Mouse (Mus musculus) lung, embryonic 16.5 days (tissue): ENCODE results near the gene Amhr2. TPM values are rescaled to one million over a fixed set of nuclear protein-coding genes. Genes with fewer than 3 reads are reported as not detected.

Experiments used
- ATAC-seq: fragments of 200-750 bp; cut with Nextera tagmentation; 2 replicates; pipeline ENCODE4 v1.8.0; 2017; ENCODE audit warnings: low read depth, mild to moderate bottlenecking, moderate library complexity
- H3K27ac ChIP-seq: fragments of 300-500 bp; sonication (generic); 2 replicates; pipeline ENCODE4 v1.5.1; 2014; ENCODE audit warnings: mild to moderate bottlenecking, control low read depth, low read length
- H3K27me3 ChIP-seq: fragments of 300-500 bp; sonication (generic); 2 replicates; pipeline ENCODE4 v1.6.1; 2014; ENCODE audit warnings: low read depth, low read length, mixed read lengths; ENCODE audit not compliant: control insufficient read depth, insufficient read depth
- H3K36me3 ChIP-seq: fragments of 300-500 bp; sonication (generic); 2 replicates; pipeline ENCODE4 v1.6.1; 2014; ENCODE audit warnings: low read length; ENCODE audit not compliant: control insufficient read depth, insufficient read depth
- H3K4me1 ChIP-seq: fragments of 300-500 bp; sonication (generic); replicated peaks from 2 replicates; pipeline ENCODE4 v1.6.1; 2014; ENCODE audit warnings: low read length, mixed read lengths; ENCODE audit not compliant: control insufficient read depth, insufficient read depth
- H3K4me2 ChIP-seq: fragments of 300-500 bp; sonication (generic); 2 replicates; pipeline ENCODE4 v1.6.1; 2014; ENCODE audit warnings: low read depth, low read length, control low read depth
- H3K4me3 ChIP-seq: fragments of 300-500 bp; sonication (generic); 2 replicates; pipeline ENCODE4 v1.5.1; 2014; ENCODE audit warnings: mild to moderate bottlenecking, low read length, control low read depth
- H3K9ac ChIP-seq: fragments of 300-500 bp; sonication (generic); 2 replicates; pipeline ENCODE4 v1.6.1; 2014; ENCODE audit warnings: low read length, control low read depth
- H3K9me3 ChIP-seq: fragments of 300-500 bp; sonication (generic); 2 replicates; pipeline ENCODE4 v1.6.1; 2016; ENCODE audit warnings: low read length; ENCODE audit not compliant: control insufficient read depth
- WGBS: fragments of 180-500 bp; shearing (Covaris S2); extraction: QIAGEN DNeasy Blood & Tissue Kit; methylation state at CpG from one replicate; pipeline ENCODE4 v1.1.7; 2014; 5-methylcytosine and 5-hydroxymethylcytosine counted together
- polyA plus RNA-seq: library from polyadenylated mRNA; unstranded; fragments of >200 nt; fragmentation: Nextera tagmentation; extraction: Ambion mirVana; gene quantifications from 2 replicates; pipeline ENCODE4 v1.2.1, GENCODE M21; 2015

Gene Amhr2
- polyA plus RNA-seq, 1 experiment from 2014 or later, result 1.5 TPM

DNA sequence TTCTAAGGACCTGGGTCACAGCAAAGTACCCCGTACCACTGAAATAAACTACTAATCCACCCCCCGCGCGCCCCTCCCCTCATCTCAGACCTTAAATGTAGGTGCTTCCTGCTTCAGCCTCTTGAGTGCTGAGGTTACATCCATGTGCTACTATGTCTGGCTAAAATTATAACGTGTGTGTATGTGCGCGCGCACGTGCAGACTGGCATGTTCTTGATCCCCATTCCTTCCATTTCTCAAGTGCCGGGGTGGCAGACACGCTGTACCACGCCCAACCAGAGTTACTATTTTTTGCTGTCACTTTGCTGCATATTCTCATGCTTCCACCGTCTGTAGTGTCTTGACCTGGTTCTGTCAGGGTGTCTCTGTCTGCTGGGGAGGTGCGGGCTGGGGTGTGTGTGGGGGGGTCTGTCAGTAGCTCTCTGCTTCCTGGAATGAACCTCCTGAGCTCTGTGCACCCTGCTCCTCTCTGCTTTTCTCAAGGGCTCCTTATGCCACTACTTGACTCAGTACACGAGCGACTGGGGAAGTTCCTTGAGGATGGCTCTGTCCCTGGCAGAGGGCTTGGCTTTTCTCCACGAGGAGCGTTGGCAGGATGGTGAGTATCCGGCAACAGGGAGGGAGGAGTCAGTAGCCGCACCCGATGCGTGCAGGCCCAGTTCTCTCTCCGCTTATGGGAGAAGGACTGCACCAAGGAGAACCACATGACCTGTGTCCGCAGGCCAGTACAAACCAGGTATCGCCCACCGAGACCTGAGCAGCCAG lies 6.7 kb downstream of the Amhr2 start:
- H3K9ac ChIP-seq, result 0 out of 2 replicates have a peak overlapping the region, but pooled peaks have one; percentile 15

DNA sequence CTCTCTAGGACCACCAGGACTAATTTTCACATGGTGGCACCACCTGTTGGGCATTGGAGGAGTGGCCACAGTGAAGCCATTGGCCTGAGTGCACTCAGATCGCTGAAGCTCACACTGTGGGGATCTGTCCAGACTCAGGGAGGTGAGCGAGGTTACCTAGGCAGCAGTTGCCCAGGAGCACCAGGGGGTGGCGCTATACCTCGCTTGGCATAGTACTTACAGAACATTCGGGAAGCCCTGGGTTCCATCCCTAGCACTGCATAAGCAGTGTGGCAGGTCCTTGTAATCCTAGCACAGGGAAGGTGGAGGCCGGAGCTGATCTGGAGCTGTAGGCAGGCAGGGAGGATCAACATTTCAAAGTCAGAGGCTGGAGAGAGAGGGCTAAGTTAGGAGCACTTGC lies 10.8 kb downstream of the Amhr2 start:
- Histone ChIP-seq H3K36me3 (no peaks in the 10 kb centered on the region), H3K4me3 (no peak overlapping the region), H3K4me1 (peaks cover 7% of the 10 kb centered on the region), H3K9ac (no peak overlapping the region), H3K27ac (no peak overlapping the region), H3K27me3 (no peaks in the 10 kb centered on the region), H3K4me2 (no peak overlapping the region), H3K9me3 (no peaks in the 10 kb centered on the region)
- no peak for ATAC-seq
- 31% methylated on average over 6 of the region's 6 CpGs for WGBS

More for the DNA sequence above, 6.7 kb downstream of the Amhr2 start:
- no peaks in the 10 kb centered on the region for H3K36me3 ChIP-seq
- no peak overlapping the region for H3K4me3 ChIP-seq
- H3K9me3 ChIP-seq, result no peaks in the 10 kb centered on the region
- H3K27ac ChIP-seq, result peak overlapping the region; percentile 38
- no peak overlapping the region for H3K4me2 ChIP-seq
- H3K27me3 ChIP-seq, result no peaks in the 10 kb centered on the region
- 68% methylated on average over 26 of the region's 26 CpGs for WGBS
- ATAC-seq, result peak; percentile 61
- no peaks in the 10 kb centered on the region for H3K4me1 ChIP-seq

DNA sequence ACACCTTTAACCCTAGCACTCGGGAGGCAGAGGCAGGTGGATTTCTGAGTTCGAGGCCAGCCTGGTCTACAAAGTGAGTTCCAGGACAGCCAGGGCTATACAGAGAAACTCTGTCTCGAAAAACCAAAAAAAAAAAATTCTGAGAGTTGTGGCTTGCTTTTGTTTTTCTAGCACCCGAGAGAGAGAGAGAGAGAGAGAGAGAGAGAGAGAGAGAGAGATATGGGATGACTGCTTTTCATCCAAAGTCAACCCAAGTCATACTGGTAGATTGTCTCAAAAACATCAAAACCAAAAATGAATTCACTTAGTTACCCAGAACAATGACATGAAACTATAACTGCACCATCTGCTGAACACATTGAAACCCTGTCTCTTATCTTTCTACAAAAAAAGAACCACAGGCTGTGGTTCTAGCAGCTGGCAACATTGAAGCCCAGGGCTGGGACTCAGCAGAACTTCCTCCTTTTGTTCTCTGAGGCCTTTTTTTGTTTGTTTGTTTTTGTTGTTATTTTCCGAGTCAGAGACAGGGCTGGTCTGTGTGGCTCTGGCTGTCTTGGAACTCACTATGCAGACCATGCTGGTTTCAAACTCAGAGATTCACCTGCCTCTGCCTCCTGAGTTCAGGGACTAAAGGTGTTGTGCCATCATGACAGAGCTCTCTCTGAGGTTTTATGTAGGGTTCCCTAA lies 13.0 kb downstream of the Amhr2 start:
- Histone ChIP-seq H3K36me3 (no peaks in the 10 kb centered on the region), H3K9me3 (no peaks in the 10 kb centered on the region), H3K27ac (no peak overlapping the region), H3K4me1 (peaks cover 7% of the 10 kb centered on the region), H3K27me3 (no peaks in the 10 kb centered on the region), H3K9ac (no peak overlapping the region; the same call in 1 of the 2 replicates), H3K4me2 (peak overlapping the region; percentile 71), H3K4me3 (peak overlapping the region; percentile 57)
- no peak for ATAC-seq
- WGBS, result 58% methylated on average over 5 of the region's 5 CpGs

DNA sequence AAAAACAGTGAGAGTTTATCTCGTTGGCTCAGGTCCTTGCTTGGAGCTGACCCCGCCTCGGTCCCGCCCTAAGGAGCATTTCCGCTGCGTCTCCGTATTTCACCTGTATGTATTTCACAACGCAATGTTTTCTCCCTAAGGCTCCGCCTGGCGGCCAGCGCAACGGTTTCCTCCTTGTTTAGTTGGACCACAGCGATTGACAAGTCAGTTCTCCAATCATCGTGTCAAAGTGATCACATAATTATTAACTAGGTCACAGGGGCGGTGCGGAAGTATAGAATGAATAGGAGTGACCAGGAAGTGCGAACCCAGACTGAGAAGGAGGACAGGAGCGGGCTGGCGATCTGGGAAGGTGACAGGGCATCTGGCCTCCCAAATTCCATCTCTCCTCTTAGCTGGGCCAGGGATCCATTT lies 13.7 kb downstream of the Amhr2 start, which contains the start of gene Prr13:
Gene Prr13, plus strand, starts transcription at position 125 of the 414 bp plus-strand sequence.
- WGBS, result under 1% methylated on average over 19 of the region's 19 CpGs
- H3K27ac ChIP-seq, result peak within 1 kb of the TSS; percentile 40; the same call in 1 of the 2 replicates

DNA sequence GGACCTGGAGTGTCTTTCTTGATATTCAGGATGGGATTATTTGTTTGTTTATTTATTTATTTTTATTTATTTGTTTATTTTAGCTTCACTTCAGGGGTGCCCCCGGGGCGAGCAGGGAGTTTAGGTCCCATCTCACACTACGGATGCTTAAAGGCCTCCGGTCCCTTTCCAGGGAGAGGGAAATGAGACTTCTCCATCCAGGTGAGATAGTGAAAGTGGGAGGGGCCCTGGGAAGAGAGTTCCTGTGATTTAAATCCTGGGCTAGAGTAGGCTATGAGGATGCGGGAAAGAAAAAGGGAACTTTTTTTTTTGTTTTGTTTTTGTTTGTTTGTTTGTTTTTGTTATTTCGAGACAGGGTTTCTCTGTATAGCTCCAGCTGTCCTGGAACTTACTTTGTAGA lies 14.2 kb downstream of the Amhr2 start:
- peak overlapping the region; percentile 57 for H3K4me3 ChIP-seq
- ATAC-seq, result 0 out of 2 replicates have a peak, but pooled peaks have one; percentile 27
- peak overlapping the region; percentile 71 for H3K4me2 ChIP-seq
- H3K27me3 ChIP-seq, result no peaks in the 10 kb centered on the region
- 28% methylated on average over 6 of the region's 6 CpGs for WGBS
- H3K9ac ChIP-seq, result peak overlapping the region; percentile 67
- H3K36me3 ChIP-seq, result no peaks in the 10 kb centered on the region
- H3K27ac ChIP-seq, result peak overlapping the region; percentile 40; the same call in 1 of the 2 replicates
- peaks cover 7% of the 10 kb centered on the region for H3K4me1 ChIP-seq
- H3K9me3 ChIP-seq, result no peaks in the 10 kb centered on the region

More for the DNA sequence above, 13.7 kb downstream of the Amhr2 start, which contains the start of gene Prr13:
- Histone ChIP-seq H3K4me3 (peak within 1 kb of the TSS; percentile 57), H3K36me3 (no peaks in the 10 kb centered on the region), H3K9ac (peak within 1 kb of the TSS; percentile 67), H3K4me1 (peaks cover 7% of the 10 kb centered on the region), H3K4me2 (peak within 1 kb of the TSS; percentile 71), H3K9me3 (no peaks in the 10 kb centered on the region), H3K27me3 (no peaks in the 10 kb centered on the region)
- peak; percentile 93 for ATAC-seq

DNA sequence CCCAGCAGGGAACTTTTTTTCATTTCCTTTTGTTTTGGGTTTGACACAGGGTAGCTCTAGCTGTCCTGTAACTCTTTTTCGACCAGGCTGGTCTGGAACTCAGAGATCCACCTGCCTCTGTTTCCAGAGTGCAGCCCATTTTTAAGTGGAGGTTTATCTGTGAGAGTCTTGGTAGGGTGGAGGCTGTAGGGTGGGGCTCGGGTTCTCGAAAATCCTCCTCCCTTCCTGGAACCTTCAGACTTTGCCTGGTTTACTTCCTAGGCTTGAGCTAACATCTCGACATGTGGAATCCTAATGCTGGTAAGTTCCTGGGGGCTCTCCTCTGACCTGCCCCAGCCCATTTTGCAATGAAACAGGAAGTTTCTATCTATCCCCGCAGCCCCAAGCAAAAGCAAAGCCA lies 14.7 kb downstream of the Amhr2 start:
- peaks cover 7% of the 10 kb centered on the region for H3K4me1 ChIP-seq
- H3K27ac ChIP-seq, result no peak overlapping the region
- H3K36me3 ChIP-seq, result no peaks in the 10 kb centered on the region
- H3K4me3 ChIP-seq, result peak overlapping the region; percentile 57
- no peak overlapping the region for H3K9ac ChIP-seq
- 47% methylated on average over 5 of the region's 5 CpGs for WGBS
- peak overlapping the region; percentile 71 for H3K4me2 ChIP-seq
- no peaks in the 10 kb centered on the region for H3K27me3 ChIP-seq
- ATAC-seq, result no peak
- no peaks in the 10 kb centered on the region for H3K9me3 ChIP-seq

DNA sequence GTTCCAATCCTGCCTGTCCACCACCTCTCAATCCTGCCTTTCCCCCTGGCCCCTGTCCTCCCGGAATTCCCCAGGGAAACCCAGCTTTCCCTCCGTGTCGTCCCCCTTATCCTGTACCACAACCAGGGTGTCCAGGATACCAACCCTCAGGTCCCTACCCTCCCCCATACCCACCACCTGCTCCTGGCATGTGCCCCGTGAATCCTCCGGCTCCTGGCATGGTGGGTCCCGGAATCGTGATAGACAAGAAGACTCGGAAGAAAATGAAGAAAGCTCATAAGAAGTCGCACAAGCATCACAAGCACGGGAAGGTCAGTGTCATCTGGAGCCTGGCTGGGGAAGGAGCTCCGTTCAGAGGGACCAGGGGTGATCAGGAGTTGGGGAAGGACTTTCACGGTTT lies 15.2 kb downstream of the Amhr2 start:
- H3K9me3 ChIP-seq, result no peaks in the 10 kb centered on the region
- no peak overlapping the region for H3K9ac ChIP-seq
- no peaks in the 10 kb centered on the region for H3K36me3 ChIP-seq
- no peak overlapping the region for H3K4me2 ChIP-seq
- H3K4me1 ChIP-seq, result peaks cover 7% of the 10 kb centered on the region
- H3K27ac ChIP-seq, result no peak overlapping the region
- ATAC-seq, result no peak
- H3K4me3 ChIP-seq, result no peak overlapping the region
- 72% methylated on average over 12 of the region's 12 CpGs for whole genome bisulfite sequencing
- H3K27me3 ChIP-seq, result no peaks in the 10 kb centered on the region

DNA sequence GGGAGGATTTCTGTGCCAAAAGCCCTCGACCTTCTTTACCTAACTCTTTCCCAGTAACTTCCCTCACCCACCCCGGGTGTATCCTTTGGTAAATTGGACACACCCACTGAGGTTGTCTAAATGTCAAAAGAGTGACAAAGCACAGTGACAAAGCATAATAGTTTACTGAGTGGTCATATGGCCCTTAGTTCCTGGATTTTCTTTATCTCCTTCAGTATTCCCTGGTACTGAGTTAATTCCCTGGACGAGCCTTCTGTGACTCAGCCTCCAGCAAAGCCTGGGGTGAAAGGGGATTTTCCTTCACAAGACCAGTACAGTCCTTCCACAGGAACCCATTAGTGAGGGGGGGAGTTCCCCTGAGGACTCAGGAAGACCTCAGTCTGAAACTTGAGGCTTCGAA lies 15.8 kb downstream of the Amhr2 start:
- Histone ChIP-seq H3K9me3 (no peaks in the 10 kb centered on the region), H3K9ac (no peak overlapping the region), H3K4me3 (no peak overlapping the region), H3K36me3 (no peaks in the 10 kb centered on the region), H3K27ac (no peak overlapping the region), H3K27me3 (no peaks in the 10 kb centered on the region), H3K4me1 (peaks cover 7% of the 10 kb centered on the region), H3K4me2 (no peak overlapping the region)
- no peak for ATAC-seq
- 59% methylated on average over 4 of the region's 4 CpGs for WGBS

DNA sequence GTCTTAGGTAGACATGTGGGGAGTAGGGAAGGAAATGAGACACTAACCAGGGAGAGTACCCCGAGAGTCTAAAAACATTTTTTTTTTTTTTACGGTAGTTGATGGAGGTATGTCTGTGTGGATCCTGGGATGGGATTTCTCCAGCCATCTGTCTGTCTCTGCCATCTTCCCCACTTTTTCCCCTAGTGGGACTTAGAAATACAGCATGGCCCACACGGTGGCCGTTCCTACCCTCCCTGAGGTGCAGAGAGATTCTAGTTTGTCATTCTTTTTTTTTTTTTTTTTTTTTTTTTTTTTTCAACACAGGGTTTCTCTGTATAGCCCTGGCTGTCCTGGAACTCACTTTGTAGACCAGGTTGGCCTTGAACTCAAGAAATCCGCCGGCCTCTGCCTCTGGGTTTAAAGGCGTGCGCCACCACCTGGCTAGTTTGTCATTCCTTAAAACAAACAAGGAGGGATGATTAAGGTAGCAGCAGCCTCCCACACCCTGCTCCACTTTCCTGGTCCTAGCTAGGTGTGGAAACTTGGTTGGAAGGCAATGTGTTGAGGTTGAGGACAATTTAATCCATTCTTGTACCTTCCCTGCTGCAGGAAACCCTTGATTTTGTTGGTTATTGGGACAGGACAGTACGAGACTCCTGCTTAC lies 16.4 kb downstream of the Amhr2 start:
- H3K9ac ChIP-seq, result no peak overlapping the region
- no peak overlapping the region for H3K27ac ChIP-seq
- H3K9me3 ChIP-seq, result no peaks in the 10 kb centered on the region
- WGBS, result 74% methylated on average over 9 of the region's 9 CpGs
- ATAC-seq, result no peak
- peaks cover 7% of the 10 kb centered on the region for H3K4me1 ChIP-seq
- no peaks in the 10 kb centered on the region for H3K27me3 ChIP-seq
- no peak overlapping the region for H3K4me3 ChIP-seq
- no peak overlapping the region for H3K4me2 ChIP-seq
- H3K36me3 ChIP-seq, result no peaks in the 10 kb centered on the region
